Comparison of ENCODE assay signal across 25 mouse cellular contexts in genomic region chr1:193149231-193149630, GRCm38 (mm10). TPM values are rescaled to one million over a fixed set of nuclear protein-coding genes. Genes with fewer than 3 reads are reported as not detected.
DNase-seq lines count a peak whose midpoint lies in the region; ATAC-seq lines count a peak whose summit lies in the region.
"Had no signal": no experiment of that assay in that cellular context is flagged by ENCODE, and none has a peak within 500 bp of the region (broad histone marks: within the 10 kb centered on the region; RNA-seq: fewer than 3 reads in every experiment).

No protein-coding gene starts in this region.

- H3K4me3 ChIP-seq in heart, embryonic 13.5 days = no peak overlapping the region
- H3K4me3 ChIP-seq in heart, embryonic 16.5 days (ENCODE audit: low read length) = no peak overlapping the region
- H3K4me3 ChIP-seq: embryonic facial prominence, embryonic 13.5 days; embryonic facial prominence, embryonic 15.5 days; erythroblast, embryonic 14.5 days; forebrain, embryonic 10.5 days; forebrain, embryonic 12.5 days had no signal

- 48% methylated on average over 3 of the region's 3 CpGs for WGBS in heart, embryonic 13.5 days
- WGBS in heart, embryonic 16.5 days = 52% methylated on average over 3 of the region's 3 CpGs

- H3K4me1 ChIP-seq in heart, embryonic 13.5 days = peaks cover 38% of the 10 kb centered on the region
- H3K4me1 ChIP-seq in heart, embryonic 16.5 days (ENCODE audit: control insufficient read depth, insufficient read depth, low read length) = peaks cover 12% of the 10 kb centered on the region

- no peak for ATAC-seq in heart, embryonic 13.5 days (ENCODE audit: extremely low read depth, insufficient number of reproducible peaks, low FRiP score, low TSS enrichment)
- ATAC-seq in heart, embryonic 16.5 days (replicated peaks; ENCODE audit: extremely low read depth, insufficient read depth, low FRiP score) = 0 out of 2 replicates have a peak, but pooled peaks have one; percentile 8
- ATAC-seq: CD4-positive, CD25-positive, alpha-beta regulatory T cell, adult 4 months; forebrain, embryonic 14.5 days; forebrain, embryonic 16.5 days had no signal

- 0 out of 2 replicates have a peak overlapping the region, but pooled peaks have one; percentile 20 for H3K27ac ChIP-seq in heart, embryonic 13.5 days (replicated peaks)
- no peak overlapping the region for H3K27ac ChIP-seq in heart, embryonic 16.5 days (ENCODE audit: low read length)
- H3K27ac ChIP-seq: embryonic facial prominence, embryonic 13.5 days; embryonic facial prominence, embryonic 15.5 days; forebrain, embryonic 10.5 days; forebrain, embryonic 12.5 days had no signal

- intact Hi-C loops in heart, postnatal 10 days (cut with DNase I) = no loop called here
- intact Hi-C loops in heart, postnatal 14 days (cut with DNase I) = no loop called here

- H3K9me3 ChIP-seq in heart, embryonic 13.5 days = no peaks in the 10 kb centered on the region
- no peaks in the 10 kb centered on the region for H3K9me3 ChIP-seq in heart, embryonic 16.5 days (replicated peaks; ENCODE audit: control insufficient read depth, low read length)
- H3K9me3 ChIP-seq: embryonic facial prominence, embryonic 13.5 days; embryonic facial prominence, embryonic 15.5 days; forebrain, embryonic 10.5 days; forebrain, embryonic 12.5 days; G1E had no signal

- no peak overlapping the region for H3K4me2 ChIP-seq in heart, embryonic 13.5 days
- H3K4me2 ChIP-seq in heart, embryonic 16.5 days (ENCODE audit: low read depth, low read length) = no peak overlapping the region
- H3K4me2 ChIP-seq: embryonic facial prominence, embryonic 13.5 days; embryonic facial prominence, embryonic 15.5 days; forebrain, embryonic 12.5 days had no signal

- no peak overlapping the region for H3K9ac ChIP-seq in heart, embryonic 13.5 days
- no peak overlapping the region for H3K9ac ChIP-seq in heart, embryonic 16.5 days (ENCODE audit: low read length)
- H3K9ac ChIP-seq: embryonic facial prominence, embryonic 13.5 days; embryonic facial prominence, embryonic 15.5 days; forebrain, embryonic 12.5 days had no signal

- peaks cover 25% of the 10 kb centered on the region for H3K27me3 ChIP-seq in heart, embryonic 13.5 days (replicated peaks)
- peaks cover 3% of the 10 kb centered on the region; the same call in 1 of the 2 replicates for H3K27me3 ChIP-seq in heart, embryonic 16.5 days (ENCODE audit: control insufficient read depth, insufficient read depth, low read length)
- H3K27me3 ChIP-seq: CH12.LX had no signal

- DNase-seq in cerebellum, postnatal 10 days = peak; percentile 72 to 75
- no peak for DNase-seq in cerebellum, adult 18-20 months
- DNase-seq in heart, postnatal 10 days = no peak
- DNase-seq in heart, postnatal 14 days = no peak
- DNase-seq in Muller cell, postnatal 12 days (ENCODE audit: inconsistent ontology term) = peak; percentile 6
- DNase-seq: adrenal gland, adult 2 months; adrenal gland, postnatal 10 days; adrenal gland, postnatal 25 days; B cell, adult 2 months; cerebellum, adult 11 months; cerebellum, adult 2 months; cerebellum, adult 9-10 months; embryo, embryonic 11 days had no signal

- no peaks in the 10 kb centered on the region for H3K36me3 ChIP-seq in heart, embryonic 13.5 days
- H3K36me3 ChIP-seq in heart, embryonic 16.5 days (ENCODE audit: control insufficient read depth, insufficient read depth) = no peaks in the 10 kb centered on the region
- H3K36me3 ChIP-seq: embryonic facial prominence, embryonic 13.5 days; embryonic facial prominence, embryonic 15.5 days; forebrain, embryonic 10.5 days; forebrain, embryonic 12.5 days; G1E had no signal

RNA-seq across cellular contexts. Expression of gene Irf6, which starts 3.7 kb away (rescaled TPM):
- polyA plus RNA-seq in heart, embryonic 13.5 days (2015; fragmentation: Nextera tagmentation; extraction: Ambion mirVana) = 5.9 and 6.2 TPM in 2 replicates
- total RNA-seq in heart, postnatal 10 days (2021) = 1 to 10 TPM; 4.1 to 4.6 TPM
- polyA plus RNA-seq in heart, embryonic 16.5 days (2015; fragmentation: Nextera tagmentation; extraction: Ambion mirVana) = 5.3 and 5.6 TPM in 2 replicates
- 1 to 10 TPM; 3.7 to 4.1 TPM for total RNA-seq in heart, postnatal 14 days (2021)
- polyA plus RNA-seq: erythroblast, embryonic 14.5 days had no signal

RNA-seq across cellular contexts. Expression of gene A130010J15Rik, which starts 18.6 kb away (rescaled TPM):
- polyA plus RNA-seq in heart, embryonic 13.5 days (2015; fragmentation: Nextera tagmentation; extraction: Ambion mirVana) = 11.1 and 12.8 TPM in 2 replicates
- total RNA-seq in heart, postnatal 10 days (2021) = 1 to 10 TPM; 5.5 to 6.1 TPM
- 11.5 and 11.7 TPM in 2 replicates for polyA plus RNA-seq in heart, embryonic 16.5 days (2015; fragmentation: Nextera tagmentation; extraction: Ambion mirVana)
- total RNA-seq in heart, postnatal 14 days (2021) = 1 to 10 TPM; 2.9 to 4.7 TPM
- polyA plus RNA-seq: erythroblast, embryonic 14.5 days had no signal

RNA-seq across cellular contexts. Expression of gene Diexf, which starts 19.2 kb away (rescaled TPM):
- 4.9 and 5.7 TPM in 2 replicates for polyA plus RNA-seq in heart, embryonic 13.5 days (2015; fragmentation: Nextera tagmentation; extraction: Ambion mirVana)
- 10 to 100 TPM in 1 of 2 experiments, 1 to 10 TPM in 1; 7.0 to 10.8 TPM for total RNA-seq in heart, postnatal 10 days (2021)
- 5.6 and 7.3 TPM in 2 replicates for polyA plus RNA-seq in heart, embryonic 16.5 days (2015; fragmentation: Nextera tagmentation; extraction: Ambion mirVana)
- 10 to 100 TPM in 1 of 2 experiments, 1 to 10 TPM in 1; 9.7 to 10.1 TPM for total RNA-seq in heart, postnatal 14 days (2021)

RNA-seq across cellular contexts. Expression of gene Traf3ip3, which starts 52.3 kb away (rescaled TPM):
- polyA plus RNA-seq in heart, embryonic 13.5 days (2015; fragmentation: Nextera tagmentation; extraction: Ambion mirVana) = 1.3 and 1.4 TPM in 2 replicates
- total RNA-seq in heart, postnatal 10 days (2021) = 1 to 10 TPM; 1.6 to 2.6 TPM
- 5.9 and 13.3 TPM in 2 replicates for polyA plus RNA-seq in heart, embryonic 16.5 days (2015; fragmentation: Nextera tagmentation; extraction: Ambion mirVana)
- 1 to 10 TPM in 1 of 2 experiments, under 1 TPM in 1; 0.84 to 6.1 TPM for total RNA-seq in heart, postnatal 14 days (2021)
- polyA plus RNA-seq: erythroblast, embryonic 14.5 days had no signal

RNA-seq across cellular contexts. Expression of gene Lamb3, which starts 58.3 kb away (rescaled TPM):
- polyA plus RNA-seq in heart, embryonic 13.5 days (2015; fragmentation: Nextera tagmentation; extraction: Ambion mirVana) = 2.3 and 2.5 TPM in 2 replicates
- 10 to 100 TPM in 1 of 2 experiments, 1 to 10 TPM in 1; 9.0 to 12.2 TPM for total RNA-seq in heart, postnatal 10 days (2021)
- 9.6 and 11.6 TPM in 2 replicates for polyA plus RNA-seq in heart, embryonic 16.5 days (2015; fragmentation: Nextera tagmentation; extraction: Ambion mirVana)
- total RNA-seq in heart, postnatal 14 days (2021) = 10 to 100 TPM in 1 of 2 experiments, 1 to 10 TPM in 1; 7.9 to 12.6 TPM
- polyA plus RNA-seq: erythroblast, embryonic 14.5 days had no signal

Comparison
In these comparisons a context has a peak if more than half of its experiments do, and no peak if none do; other contexts are left out.
1. DNase-seq: peak in cerebellum, postnatal 10 days (2 of 2) and Muller cell, postnatal 12 days (single experiment); none in cerebellum, adult 18-20 months (0 of 2), heart, postnatal 10 days (0 of 2) and heart, postnatal 14 days (0 of 2).